Mouse (Mus musculus) CH12F3 (cell line): Measurements from ENCODE around the gene Acat3.
"Not testable (repeated sequence)": the region's sequence is repeated elsewhere in the genome, so short reads cannot be mapped to it uniquely, and the experiment has no call there.

Experiments
- in situ Hi-C: fragments of 300-500 bp; cut with MboI; formaldehyde crosslinking; loops from 2 replicates; pipeline ENCODE4 v1.14.3; 2020; ENCODE audit warnings: low sequenced_read_pairs

Gene Acat3

GRCm38 (mm10) chr17:12921073-12921472, 19.3 kb downstream of the Acat3 start:
- in situ Hi-C loops, result no loop called here

- in situ Hi-C loops, result no loop called here
Measured at GRCm38 (mm10) chr17:12916588-12917380, 23.6 kb downstream of the Acat3 start.

- in situ Hi-C loops, result no loop called here
Measured at GRCm38 (mm10) chr17:12915881-12916583, 24.4 kb downstream of the Acat3 start, which contains the start of gene Mrpl18. Gene Mrpl18 (minus strand): TSS chr17:12916345.

- in situ Hi-C loops, result no loop called here
Measured at GRCm38 (mm10) chr17:12915488-12915880, 24.9 kb downstream of the Acat3 start, which contains the start of gene Tcp1. Gene Tcp1 (plus strand): TSS chr17:12915701.

- in situ Hi-C loops, result no loop called here
Measured at GRCm38 (mm10) chr17:12910391-12910790, 30.0 kb downstream of the Acat3 start.

GRCm38 (mm10) chr17:12909361-12910280, 30.8 kb downstream of the Acat3 start, which contains the start of gene Pnldc1:
Gene Pnldc1 (minus strand): TSS chr17:12910230.
- in situ Hi-C loops, result no loop called here

GRCm38 (mm10) chr17:12906436-12906835, 34.0 kb downstream of the Acat3 start:
- in situ Hi-C loops, result no loop called here

- in situ Hi-C loops, result no loop called here
Measured at GRCm38 (mm10) chr17:12905810-12906209, 34.6 kb downstream of the Acat3 start.

- in situ Hi-C loops, result no loop called here
Measured at GRCm38 (mm10) chr17:12904349-12904748, 36.1 kb downstream of the Acat3 start.

GRCm38 (mm10) chr17:12903372-12904333, 36.7 kb downstream of the Acat3 start:
- in situ Hi-C loops, result no loop called here

- in situ Hi-C loops, result no loop called here
Measured at GRCm38 (mm10) chr17:12902291-12902690, 38.1 kb downstream of the Acat3 start.

- in situ Hi-C loops, result not testable (repeated sequence)
Measured at GRCm38 (mm10) chr17:12898607-12899006, 41.8 kb downstream of the Acat3 start.

GRCm38 (mm10) chr17:12897674-12898073, 42.7 kb downstream of the Acat3 start:
- in situ Hi-C loops, result no loop called here

- in situ Hi-C loops, result no loop called here
Measured at GRCm38 (mm10) chr17:12892033-12892432, 48.4 kb downstream of the Acat3 start.

GRCm38 (mm10) chr17:12891054-12891453, 49.3 kb downstream of the Acat3 start:
- in situ Hi-C loops, result no loop called here

GRCm38 (mm10) chr17:12887021-12887775, 53.2 kb downstream of the Acat3 start:
- in situ Hi-C loops, result no loop called here

- in situ Hi-C loops, result no loop called here
Measured at GRCm38 (mm10) chr17:12886620-12887019, 53.8 kb downstream of the Acat3 start.

- in situ Hi-C loops, result no loop called here
Measured at GRCm38 (mm10) chr17:12881216-12881615, 59.2 kb downstream of the Acat3 start.

- in situ Hi-C loops, result no loop called here
Measured at GRCm38 (mm10) chr17:12880178-12880577, 60.2 kb downstream of the Acat3 start.
